Mouse (Mus musculus): ENCODE results near the gene Pxdc1. TPM values are rescaled to one million over a fixed set of nuclear protein-coding genes. Genes with fewer than 3 reads are reported as not detected.

Pxdc1 gene
- polyA plus RNA-seq, 1 experiment from 2014 or later, result 12.4 TPM

DNA sequence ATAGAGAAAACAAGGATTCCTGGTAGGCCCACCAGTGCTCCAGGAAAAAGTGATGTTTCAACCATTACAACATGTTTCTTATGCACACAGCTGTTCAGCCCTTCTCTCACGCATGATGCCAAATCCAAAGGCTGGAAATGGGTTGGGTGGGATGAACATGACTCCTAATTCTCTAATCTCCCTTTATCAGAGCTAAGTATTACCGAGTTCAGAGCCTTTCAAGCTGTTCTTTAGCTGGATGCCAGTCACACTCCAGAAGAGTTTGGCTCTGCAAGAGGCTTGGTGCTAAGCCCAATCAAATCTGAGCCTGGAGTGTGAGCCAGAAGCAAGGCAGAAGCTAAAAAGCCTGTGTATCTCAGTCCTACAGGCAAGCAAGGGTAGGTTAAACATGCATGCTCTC, 40.9 kb downstream of the Pxdc1 start:
- no peak for ATAC-seq (ENCODE audit: low FRiP score, low read depth)
- Histone ChIP-seq H3K4me1 (replicated peaks) (no peaks in the 10 kb centered on the region), H3K9ac (no peak overlapping the region), H3K27ac (replicated peaks) (no peak overlapping the region), H3K9me3 (no peaks in the 10 kb centered on the region), H3K4me3 (no peak overlapping the region), H3K27me3 (no peaks in the 10 kb centered on the region), H3K4me2 (no peak overlapping the region), H3K36me3 (no peaks in the 10 kb centered on the region)
- 70% methylated on average over 2 of the region's 2 CpGs for WGBS

GRCm38 (mm10) chr13:34609711-34610110, 43.6 kb downstream of the Pxdc1 start:
- no peaks in the 10 kb centered on the region for H3K27me3 ChIP-seq
- 36% methylated on average over 1 of the region's 1 CpGs for WGBS
- no peak overlapping the region for H3K4me3 ChIP-seq
- ATAC-seq (ENCODE audit: low FRiP score, low read depth), result no peak
- H3K4me1 ChIP-seq (replicated peaks), result 0 out of 2 replicates have a peak, but pooled peaks cover 3% of the 10 kb centered on the region
- H3K36me3 ChIP-seq, result no peaks in the 10 kb centered on the region
- no peak overlapping the region for H3K4me2 ChIP-seq
- no peak overlapping the region for H3K9ac ChIP-seq
- H3K9me3 ChIP-seq, result no peaks in the 10 kb centered on the region
- H3K27ac ChIP-seq (replicated peaks), result no peak overlapping the region

DNA sequence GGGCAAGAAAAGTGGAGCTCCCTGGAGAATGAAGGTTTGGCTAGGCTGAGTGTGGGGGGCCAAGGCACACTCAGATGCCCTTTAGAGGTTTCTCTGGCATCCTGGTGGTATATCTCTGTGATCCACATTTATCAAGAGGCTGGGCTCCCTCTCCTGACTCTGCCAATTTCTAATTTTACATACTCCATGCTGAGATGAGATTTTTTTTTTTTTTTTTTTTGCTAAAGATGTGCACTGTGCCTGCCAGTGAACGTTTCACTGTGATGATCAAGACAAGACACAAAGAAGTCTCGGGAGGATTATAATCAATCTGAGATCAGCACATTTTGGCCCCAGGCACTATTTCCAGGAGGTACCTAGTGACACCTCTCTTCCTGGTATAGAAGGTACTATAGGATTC, 46.2 kb downstream of the Pxdc1 start:
- Histone ChIP-seq H3K9ac (no peak overlapping the region), H3K9me3 (no peaks in the 10 kb centered on the region), H3K27me3 (no peaks in the 10 kb centered on the region), H3K27ac (replicated peaks) (no peak overlapping the region), H3K4me3 (no peak overlapping the region), H3K4me2 (no peak overlapping the region), H3K36me3 (no peaks in the 10 kb centered on the region), H3K4me1 (replicated peaks) (0 out of 2 replicates have a peak, but pooled peaks cover 3% of the 10 kb centered on the region)
- WGBS, result 52% methylated on average over 2 of the region's 2 CpGs
- no peak for ATAC-seq (ENCODE audit: low FRiP score, low read depth)

- no peaks in the 10 kb centered on the region for H3K36me3 ChIP-seq
- H3K27ac ChIP-seq (replicated peaks), result no peak overlapping the region
- no peaks in the 10 kb centered on the region for H3K27me3 ChIP-seq
- H3K4me2 ChIP-seq, result no peak overlapping the region
- H3K4me1 ChIP-seq (replicated peaks), result 0 out of 2 replicates have a peak, but pooled peaks cover 3% of the 10 kb centered on the region
- WGBS, result 59% methylated on average over 3 of the region's 3 CpGs
- H3K4me3 ChIP-seq, result no peak overlapping the region
- H3K9me3 ChIP-seq, result no peaks in the 10 kb centered on the region
- ATAC-seq (ENCODE audit: low FRiP score, low read depth), result no peak; the same call in 1 of the 2 replicates
- no peak overlapping the region for H3K9ac ChIP-seq
Observed at GRCm38 (mm10) chr13:34605884-34606283, 47.4 kb downstream of the Pxdc1 start.

GRCm38 (mm10) chr13:34605206-34605605, 48.1 kb downstream of the Pxdc1 start:
- 0 out of 2 replicates have a peak, but pooled peaks cover 3% of the 10 kb centered on the region for H3K4me1 ChIP-seq (replicated peaks)
- no peak overlapping the region for H3K4me2 ChIP-seq
- no peak overlapping the region for H3K27ac ChIP-seq (replicated peaks)
- 55% methylated on average over 5 of the region's 5 CpGs for WGBS
- no peaks in the 10 kb centered on the region for H3K27me3 ChIP-seq
- no peaks in the 10 kb centered on the region for H3K36me3 ChIP-seq
- H3K9me3 ChIP-seq, result no peaks in the 10 kb centered on the region
- no peak for ATAC-seq (ENCODE audit: low FRiP score, low read depth)
- no peak overlapping the region for H3K9ac ChIP-seq
- H3K4me3 ChIP-seq, result no peak overlapping the region

DNA sequence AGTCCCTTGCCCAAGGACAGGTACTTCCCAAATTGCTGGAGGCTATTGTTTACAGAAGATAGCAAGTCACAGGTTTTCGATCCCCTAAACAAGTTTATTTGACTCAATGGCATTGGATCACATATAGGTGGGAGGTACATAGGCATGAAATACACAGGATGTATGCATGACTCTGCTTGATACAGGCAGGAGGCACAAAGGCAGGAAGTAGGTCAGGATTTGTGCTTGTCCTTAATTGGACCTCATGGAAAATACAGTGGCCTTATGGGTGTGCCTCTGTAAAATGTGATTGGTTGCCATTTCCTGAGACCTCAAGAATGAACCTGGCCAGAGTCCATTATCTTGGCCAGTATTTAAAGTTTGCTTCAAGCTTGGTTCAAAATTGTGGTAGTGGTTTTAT, 48.9 kb downstream of the Pxdc1 start:
- Histone ChIP-seq H3K4me1 (replicated peaks) (0 out of 2 replicates have a peak, but pooled peaks cover 3% of the 10 kb centered on the region), H3K9ac (no peak overlapping the region), H3K36me3 (no peaks in the 10 kb centered on the region), H3K4me3 (no peak overlapping the region), H3K4me2 (no peak overlapping the region), H3K27me3 (no peaks in the 10 kb centered on the region), H3K27ac (replicated peaks) (no peak overlapping the region), H3K9me3 (no peaks in the 10 kb centered on the region)
- ATAC-seq (ENCODE audit: low FRiP score, low read depth), result no peak
- 98% methylated on average over 1 of the region's 1 CpGs for WGBS

DNA sequence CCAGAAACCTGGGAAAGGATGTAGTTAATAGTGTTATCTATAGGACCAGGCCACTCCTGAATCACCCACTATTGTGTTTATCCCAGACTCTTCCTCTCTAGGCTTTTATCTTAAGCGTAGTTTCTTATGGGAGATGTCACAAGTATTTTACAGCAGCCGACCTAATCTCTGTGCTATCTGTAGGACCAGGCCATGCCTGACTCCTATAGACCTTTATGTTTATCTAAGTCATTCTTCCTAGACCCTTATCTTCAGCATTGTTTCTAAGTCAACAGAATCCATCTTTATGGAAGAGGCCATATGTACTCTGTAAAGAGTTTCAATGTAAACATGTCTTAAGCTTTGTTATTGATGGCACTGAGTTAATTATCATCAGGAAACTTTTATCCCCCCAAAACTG, 50.5 kb downstream of the Pxdc1 start:
- WGBS, result 75% methylated on average over 2 of the region's 2 CpGs
- H3K4me3 ChIP-seq, result no peak overlapping the region
- ATAC-seq (ENCODE audit: low FRiP score, low read depth), result no peak

DNA sequence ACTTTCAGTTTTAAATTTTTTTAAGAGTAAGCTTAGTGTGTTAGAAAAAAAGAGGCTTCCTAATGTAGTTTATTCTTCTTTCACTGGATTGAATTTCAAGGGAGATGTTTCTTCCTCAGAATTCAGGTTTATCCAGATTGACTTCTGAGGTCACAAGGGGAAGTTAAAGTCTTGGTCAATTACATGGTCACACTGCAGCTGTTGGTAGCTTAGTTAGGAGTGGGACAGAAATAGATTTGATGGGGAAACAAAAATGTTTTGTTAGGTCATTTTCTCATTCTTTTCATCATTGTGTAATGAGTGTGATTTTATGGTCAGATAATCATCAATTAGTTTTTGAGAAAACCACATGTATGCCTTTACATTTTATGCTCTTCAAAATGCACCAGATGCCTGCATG, 56.5 kb downstream of the Pxdc1 start:
- no peaks in the 10 kb centered on the region for H3K27me3 ChIP-seq

More for the DNA sequence above, 50.5 kb downstream of the Pxdc1 start:
- Histone ChIP-seq H3K9ac (no peak overlapping the region), H3K36me3 (no peaks in the 10 kb centered on the region), H3K27ac (replicated peaks) (no peak overlapping the region), H3K4me2 (no peak overlapping the region), H3K27me3 (no peaks in the 10 kb centered on the region), H3K9me3 (no peaks in the 10 kb centered on the region), H3K4me1 (replicated peaks) (0 out of 2 replicates have a peak, but pooled peaks cover 3% of the 10 kb centered on the region)

More for the DNA sequence above, 56.5 kb downstream of the Pxdc1 start:
- Histone ChIP-seq H3K9me3 (no peaks in the 10 kb centered on the region), H3K4me2 (no peak overlapping the region), H3K36me3 (no peaks in the 10 kb centered on the region), H3K9ac (no peak overlapping the region), H3K27ac (replicated peaks) (no peak overlapping the region), H3K4me3 (no peak overlapping the region), H3K4me1 (replicated peaks) (no peaks in the 10 kb centered on the region)
- ATAC-seq (ENCODE audit: low FRiP score, low read depth), result no peak

Other genes with a start within 250 kb of the Pxdc1 start
- gene Fam50b, start 81.4 kb upstream of the Pxdc1 start, polyA plus RNA-seq (2015; fragmentation: Nextera tagmentation; extraction: Ambion mirVana), result not detected in 2 replicates
- gene Prpf4b, start 221.8 kb upstream of the Pxdc1 start, polyA plus RNA-seq (2015; fragmentation: Nextera tagmentation; extraction: Ambion mirVana), result 56.8 and 60.6 TPM in 2 replicates

All from hindbrain, embryonic 15.5 days (tissue).